Mouse (Mus musculus) cerebellum, adult 9-11 months (tissue): ENCODE measurements around the gene A530032D15Rik.
"Not testable (repeated sequence)": the region's sequence is repeated elsewhere in the genome, so short reads cannot be mapped to it uniquely, and the experiment has no call there.

Source experiments
- DNase-seq: peaks from one replicate; pipeline ENCODE4 v3.0.0; 2022

The A530032D15Rik gene

DNA sequence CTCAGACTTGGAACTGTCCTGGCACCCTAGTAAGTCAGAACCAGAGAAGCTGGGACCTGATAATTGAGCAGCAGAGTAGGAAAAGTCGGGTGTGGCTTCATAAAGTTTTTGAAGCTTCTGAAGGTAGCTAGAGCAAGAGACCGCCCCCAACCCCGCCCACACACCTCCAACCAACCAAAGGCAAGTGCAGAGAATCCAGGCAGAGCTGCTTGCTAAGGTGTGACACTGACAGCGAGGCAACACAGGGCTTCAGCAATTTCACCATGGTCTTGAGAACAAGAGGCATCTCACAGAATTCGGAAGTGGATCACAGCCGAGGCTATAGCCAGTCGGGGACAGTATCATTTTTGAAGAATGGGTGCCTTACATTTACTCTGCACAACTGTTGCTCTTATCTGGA is at the start of gene A530032D15Rik:
Gene A530032D15Rik, minus strand, starts transcription at position 101 of the 400 bp plus-strand sequence.
- DNase-seq = not testable (repeated sequence)

DNA sequence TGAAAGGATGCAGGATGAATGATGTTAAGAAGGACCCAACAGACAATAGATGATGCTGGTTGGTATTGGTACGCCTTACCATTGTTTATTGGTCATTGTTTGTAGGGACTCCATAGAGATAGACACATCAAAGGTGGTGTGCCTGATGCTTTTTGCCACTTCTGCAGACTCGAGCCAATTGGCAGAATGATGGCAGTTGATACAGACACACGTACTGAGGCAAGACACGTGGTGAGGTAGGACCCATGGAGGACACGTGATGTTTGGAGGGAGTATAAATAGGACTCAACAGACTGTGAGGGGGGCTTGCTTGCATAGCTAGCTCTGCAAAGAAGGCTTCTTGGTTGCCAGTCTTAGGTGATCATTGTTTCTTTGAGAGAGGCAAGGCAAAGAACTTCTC is 45.5 kb upstream of the A530032D15Rik start:
- DNase-seq = not testable (repeated sequence)

DNA sequence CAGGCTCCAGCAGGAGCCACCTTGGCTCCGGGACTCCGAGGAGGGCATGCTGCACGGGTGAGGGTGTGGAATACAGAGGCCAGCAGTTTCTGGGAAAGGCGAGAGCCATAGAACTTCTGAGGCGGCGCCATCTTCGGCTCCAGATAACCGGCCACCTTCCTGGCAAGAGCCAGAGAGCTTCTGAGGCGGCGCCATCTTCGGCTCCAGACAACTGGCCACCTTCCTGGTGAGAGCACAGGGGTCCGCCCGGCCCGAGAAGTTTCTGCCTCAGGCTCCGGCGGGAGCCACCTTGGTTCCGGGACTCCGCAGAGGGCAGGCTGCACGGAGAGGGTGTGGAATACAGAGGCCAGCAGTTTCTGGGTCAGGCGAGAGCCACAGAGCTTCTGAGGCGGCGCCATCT is 24.0 kb upstream of the A530032D15Rik start:
- not testable (repeated sequence) for DNase-seq

DNA sequence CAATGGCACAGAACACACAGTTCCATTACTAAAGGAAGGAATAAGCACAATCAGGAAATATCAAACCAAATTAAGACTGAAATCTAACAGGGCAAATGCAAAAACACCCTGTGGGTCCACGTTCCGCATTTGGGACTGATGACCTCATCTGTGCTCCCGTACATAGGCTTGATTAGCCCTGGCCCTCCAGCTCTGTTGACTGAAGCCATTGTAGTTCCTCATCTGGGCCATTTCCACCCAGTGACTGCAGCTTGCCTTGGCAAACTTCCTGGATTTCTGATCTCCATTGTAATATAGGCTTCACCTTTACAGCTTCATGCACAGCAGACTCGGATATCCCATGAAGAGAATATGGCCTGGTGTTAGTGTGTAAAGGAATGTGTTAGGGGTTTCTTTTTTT is 12.2 kb upstream of the A530032D15Rik start:
- DNase-seq = not testable (repeated sequence)

DNA sequence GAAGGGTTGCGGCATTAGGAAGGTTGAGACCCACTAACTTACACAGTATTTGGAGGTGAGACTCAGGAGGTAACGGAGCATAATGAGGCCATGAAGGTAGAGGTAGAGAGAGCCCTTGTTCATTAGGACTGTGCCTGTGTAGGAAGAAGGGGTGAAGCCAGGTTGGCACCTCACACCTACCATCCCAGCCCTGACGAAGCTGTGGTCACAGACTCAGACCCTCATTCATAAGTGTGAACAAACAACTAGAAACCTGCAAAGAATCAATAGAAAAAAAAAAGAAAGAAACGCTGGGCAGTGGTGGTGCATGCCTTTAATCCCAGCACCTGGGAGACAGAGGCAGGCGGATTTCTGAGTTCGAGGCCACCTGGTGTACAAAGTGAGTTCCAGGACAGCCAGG is 8.7 kb upstream of the A530032D15Rik start:
- DNase-seq = not testable (repeated sequence)

DNA sequence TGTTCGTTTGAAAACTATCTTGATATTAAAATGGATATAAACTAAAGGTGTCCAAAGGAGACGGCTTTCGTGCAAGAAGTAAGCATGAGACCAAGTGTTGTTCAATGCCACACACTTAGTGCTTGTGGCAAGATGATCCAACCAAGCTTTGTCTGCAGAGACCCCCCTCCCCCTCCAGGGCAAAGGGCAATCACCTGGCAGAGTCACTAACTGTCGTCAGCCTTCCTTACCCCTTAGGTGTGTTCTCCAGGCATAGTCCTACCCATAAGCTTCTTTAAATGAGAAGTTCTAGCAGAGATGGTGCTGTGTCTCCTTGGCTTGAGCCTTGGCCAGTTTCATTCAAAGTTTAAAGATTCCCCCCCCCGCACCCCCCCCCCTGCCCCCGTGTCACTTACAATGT is 7.9 kb upstream of the A530032D15Rik start:
- DNase-seq = not testable (repeated sequence)

DNA sequence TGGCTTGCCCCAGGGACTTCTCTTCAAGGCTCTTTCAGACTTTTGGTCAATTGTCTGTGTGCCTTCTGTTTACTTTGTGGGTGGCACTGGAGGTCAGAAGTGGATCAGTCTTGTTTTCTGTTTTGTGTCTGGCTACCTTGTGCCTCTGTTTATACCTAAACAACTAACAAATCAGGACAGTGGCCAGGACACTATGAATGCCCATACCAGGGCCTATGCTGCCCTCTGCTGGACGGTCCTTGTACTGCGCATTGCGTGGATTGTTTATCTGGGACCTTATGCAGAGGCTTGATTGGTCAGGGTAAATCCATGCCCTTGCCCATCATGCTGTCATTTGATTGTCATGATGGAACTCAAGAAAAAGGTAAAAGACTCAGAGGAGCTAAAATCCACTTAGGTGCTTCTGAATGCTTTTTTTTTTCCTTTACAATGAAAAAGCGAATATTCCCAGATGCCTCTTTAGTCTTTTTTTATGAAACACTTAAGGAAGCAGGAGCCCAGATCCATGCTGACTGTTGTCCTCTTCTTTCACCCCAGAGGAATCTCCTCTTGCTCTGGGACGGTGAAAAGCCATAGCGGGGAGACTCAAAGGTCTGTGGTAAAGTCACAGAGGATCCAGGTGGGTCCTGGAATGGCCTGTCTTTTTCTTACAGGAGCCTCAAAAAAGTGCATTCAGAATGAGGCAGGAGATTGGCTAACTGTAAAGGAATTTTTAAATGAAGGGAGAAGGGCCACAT is 5.2 kb upstream of the A530032D15Rik start:
- DNase-seq = not testable (repeated sequence)

DNA sequence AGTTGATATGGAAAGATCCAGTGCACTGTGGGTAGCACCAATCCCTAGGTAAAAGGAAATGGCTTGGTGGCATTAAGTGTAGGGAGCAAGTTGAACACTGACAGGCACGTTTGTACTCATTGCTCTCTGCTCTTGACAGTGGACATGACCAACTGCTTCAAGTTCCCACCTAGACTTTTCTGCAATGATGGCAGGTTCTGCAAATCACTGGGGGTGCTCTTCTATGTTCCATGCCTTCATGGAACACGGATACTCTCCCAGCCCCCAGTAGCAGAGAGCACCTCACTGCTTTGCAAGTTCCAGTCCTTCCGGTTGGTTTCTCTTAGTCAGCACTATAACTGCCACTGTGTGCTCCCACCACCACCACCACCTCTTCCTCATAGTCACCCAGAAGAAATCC is 4.4 kb upstream of the A530032D15Rik start:
- not testable (repeated sequence) for DNase-seq

DNA sequence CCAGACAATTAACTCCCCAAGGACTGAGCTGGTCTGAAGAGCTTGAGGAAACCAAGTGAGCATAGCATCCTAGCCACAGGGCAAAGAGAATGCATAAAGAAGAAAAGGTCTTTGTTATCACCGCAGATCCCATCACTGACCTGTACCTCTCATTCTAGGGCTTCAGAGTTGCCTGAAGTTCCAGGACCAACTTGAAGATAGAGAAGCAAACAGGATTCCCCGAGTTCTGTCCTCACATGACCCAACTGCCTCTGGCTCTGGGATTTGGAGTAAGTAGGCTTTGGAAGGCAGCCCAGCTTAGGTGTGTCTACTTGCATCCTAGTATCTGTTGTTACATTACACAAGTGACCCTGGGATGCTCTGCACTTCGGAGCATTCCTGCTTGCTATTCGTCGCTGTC is 3.2 kb upstream of the A530032D15Rik start:
- DNase-seq = not testable (repeated sequence)

DNA sequence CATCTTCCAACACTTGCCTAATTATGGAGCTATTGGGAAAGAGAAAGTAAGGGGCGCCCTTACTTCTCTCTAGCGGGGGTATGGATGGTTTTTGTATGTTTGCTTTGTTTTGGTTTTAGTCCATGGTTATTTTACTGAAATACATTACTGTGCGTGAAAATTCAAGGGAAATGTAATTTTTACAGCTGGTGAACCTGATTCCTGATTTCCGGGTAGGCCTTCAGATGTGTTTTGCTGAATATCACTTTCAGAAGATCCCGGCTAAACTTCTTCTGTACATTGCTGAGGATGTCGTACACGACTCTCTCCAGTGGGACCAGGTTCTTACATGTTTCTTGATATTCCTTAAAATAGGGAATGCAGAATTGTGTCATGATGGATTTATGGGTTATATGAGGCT is 2.6 kb upstream of the A530032D15Rik start:
- not testable (repeated sequence) for DNase-seq

DNA sequence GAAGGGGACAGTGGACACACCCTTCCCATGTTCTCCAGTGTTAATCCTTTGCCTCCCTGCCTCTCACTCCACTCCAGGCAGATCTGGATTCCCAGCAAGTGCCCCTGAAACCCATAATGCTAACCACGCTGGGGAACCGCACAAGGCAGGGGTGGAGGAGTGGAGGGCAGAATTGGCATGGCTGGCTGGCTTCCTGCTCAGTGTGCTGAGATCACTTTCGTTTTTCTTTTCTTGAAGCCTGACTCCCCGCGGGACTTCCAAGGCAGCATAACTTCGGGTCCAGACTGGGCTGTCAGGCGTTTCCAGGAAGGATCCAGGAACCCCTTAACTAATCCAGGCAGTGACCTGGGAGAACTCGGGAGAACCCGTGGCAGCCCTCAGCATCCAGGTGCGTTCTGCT is 1.9 kb upstream of the A530032D15Rik start:
- not testable (repeated sequence) for DNase-seq

DNA sequence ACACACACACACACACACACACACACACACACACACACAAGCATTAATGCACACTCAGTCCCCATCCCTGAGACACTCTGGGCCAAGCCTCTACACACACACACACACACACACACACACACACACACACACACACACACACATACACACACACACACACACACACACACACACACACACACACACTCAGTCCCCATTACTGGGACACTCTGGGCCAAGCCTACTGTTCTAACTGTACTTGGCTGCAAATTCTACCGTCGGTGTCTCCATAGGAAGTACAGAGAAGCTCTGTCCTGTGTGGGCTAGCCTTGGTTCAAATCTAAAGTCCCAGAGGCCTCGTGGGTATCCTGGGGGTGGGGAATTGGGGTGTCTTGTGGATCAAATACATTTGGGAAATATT is 1.2 kb upstream of the A530032D15Rik start:
- DNase-seq = not testable (repeated sequence)

DNA sequence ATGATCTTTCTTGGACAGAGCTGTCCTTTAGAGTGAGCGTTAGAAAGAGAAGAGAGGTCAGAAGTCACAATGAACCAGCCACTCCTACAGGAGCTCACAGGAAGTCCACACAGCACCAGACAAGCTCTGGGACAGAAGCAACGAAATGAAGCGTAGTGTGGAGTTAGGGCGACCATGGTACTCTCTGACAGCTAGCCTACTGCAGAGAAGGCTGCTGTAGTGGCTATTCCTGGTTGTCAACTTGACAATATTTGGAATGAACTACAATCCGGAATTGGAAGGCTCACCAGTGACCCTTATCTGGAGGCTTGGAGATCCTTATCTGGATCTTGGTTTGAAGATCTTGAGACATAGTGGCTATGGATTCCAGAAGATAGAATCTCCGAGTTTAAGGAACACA is 3.6 kb downstream of the A530032D15Rik start:
- not testable (repeated sequence) for DNase-seq

DNA sequence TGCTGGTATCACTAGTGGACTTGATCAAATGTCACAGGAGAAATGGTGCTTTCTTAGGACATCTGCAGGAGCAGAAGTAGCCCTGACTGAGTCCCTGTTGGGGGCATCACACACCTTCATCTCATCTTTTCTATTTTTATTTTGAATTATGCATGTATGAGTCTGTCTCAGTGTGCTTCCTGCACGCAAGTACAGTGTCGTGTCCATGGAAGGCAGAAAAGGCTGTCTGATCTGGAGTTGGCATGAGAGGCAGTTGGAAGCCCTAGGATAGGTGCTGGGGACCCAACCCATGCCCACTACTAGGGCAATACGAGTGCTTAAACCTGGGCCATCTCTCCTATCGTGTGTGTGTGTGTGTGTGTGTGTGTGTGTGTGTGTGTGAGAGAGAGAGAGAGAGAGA is 4.3 kb downstream of the A530032D15Rik start:
- not testable (repeated sequence) for DNase-seq

DNA sequence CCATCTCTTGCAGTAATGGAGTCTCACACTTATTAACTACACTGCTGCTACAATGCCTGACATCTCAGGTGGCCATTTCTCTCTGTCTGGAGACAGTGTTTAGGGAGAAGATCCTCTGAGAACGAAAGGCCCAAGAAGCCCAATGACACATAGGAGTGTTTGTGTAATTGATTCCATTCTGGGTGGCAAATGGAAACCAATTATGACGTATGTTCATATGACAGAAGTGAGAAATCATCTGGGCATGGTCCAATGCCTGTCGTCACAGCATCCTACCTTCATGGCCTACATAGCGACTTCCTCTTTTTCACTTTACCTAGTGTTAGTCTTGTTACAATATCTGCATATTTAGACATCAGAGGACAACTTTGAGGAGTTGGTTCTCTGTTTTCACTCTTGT is 7.9 kb downstream of the A530032D15Rik start:
- not testable (repeated sequence) for DNase-seq

DNA sequence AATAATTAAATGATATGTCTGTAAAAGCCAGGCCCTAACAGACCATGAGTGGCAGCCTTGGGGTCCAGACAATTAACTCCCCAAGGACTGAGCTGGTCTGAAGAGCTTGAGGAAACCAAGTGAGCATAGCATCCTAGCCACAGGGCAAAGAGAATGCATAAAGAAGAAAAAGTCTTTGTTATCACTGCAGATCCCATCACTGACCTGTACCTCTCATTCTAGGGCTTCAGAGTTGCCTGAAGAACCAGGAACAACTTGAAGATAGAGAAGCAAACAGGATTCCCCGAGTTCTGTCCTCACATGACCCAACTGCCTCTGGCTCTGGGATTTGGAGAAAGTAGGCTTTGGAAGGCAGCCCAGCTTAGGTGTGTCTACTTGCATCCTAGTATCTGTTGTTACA is 9.8 kb downstream of the A530032D15Rik start, which contains the start of gene Gm10553:
Gene Gm10553, plus strand, starts transcription at position 301 of the 400 bp plus-strand sequence.
- DNase-seq = not testable (repeated sequence)

DNA sequence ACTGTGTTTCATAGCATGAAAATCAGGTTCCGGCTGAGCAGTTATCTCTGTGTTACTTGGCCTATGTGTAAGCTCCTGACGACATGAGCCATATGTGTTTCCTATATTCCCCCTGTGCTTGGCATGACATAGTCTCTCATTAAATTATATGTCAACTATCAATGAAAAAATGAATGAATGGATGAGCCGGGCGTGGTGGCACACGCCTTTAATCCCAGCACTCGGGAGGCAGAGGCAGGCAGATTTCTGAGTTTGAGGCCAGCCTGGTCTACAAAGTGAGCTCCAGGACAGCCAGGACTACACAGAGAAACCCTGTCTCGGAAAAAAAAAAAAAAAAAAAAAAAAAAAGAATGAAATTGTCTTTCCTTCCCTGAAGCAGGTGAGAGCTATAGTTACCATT is 10.6 kb downstream of the A530032D15Rik start:
- not testable (repeated sequence) for DNase-seq

DNA sequence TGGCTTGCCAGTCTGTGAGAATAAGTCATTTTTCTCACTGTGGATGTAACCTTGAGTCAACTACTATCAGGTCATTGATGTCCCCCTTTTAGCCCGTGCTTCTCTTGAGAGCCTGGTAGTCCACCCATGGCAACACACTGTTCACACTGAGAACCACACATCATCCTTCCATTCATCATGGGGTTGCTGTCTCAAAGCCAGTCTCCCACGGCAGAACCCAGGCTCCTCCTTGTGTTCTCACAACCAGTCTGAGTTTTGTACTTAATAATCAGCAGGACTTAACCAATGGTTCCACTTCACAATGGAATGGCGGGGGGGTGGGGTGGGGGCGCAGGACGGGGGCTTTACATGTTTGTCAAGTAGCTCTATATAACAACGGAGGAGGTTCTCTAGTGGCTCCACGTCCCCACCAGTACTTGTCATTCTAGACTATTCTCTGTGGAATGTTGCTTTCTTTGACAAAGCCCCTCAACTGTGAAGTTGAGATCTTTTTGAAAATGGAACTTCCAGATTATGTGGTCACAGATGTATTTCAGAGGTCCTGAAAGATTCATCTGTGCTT is 16.6 kb downstream of the A530032D15Rik start:
- DNase-seq = not testable (repeated sequence)

DNA sequence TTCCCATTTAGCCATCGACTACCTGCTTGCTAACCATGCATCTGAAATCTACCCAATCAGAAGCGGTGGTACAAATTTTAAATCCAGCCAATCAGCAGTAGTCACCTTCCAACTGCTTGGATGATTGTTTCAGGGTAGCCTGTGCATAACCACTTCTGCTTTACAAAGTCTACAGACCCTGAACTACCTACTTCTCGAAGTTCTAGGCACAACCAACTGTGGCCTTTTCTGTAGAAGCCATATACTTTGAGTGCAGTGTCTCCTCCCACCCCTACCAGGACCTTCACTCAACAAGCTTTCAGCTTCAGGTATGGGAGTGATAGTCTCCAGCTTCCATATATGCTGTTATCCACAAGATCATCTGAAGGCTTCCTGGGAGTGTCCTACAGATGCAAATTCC is 17.5 kb downstream of the A530032D15Rik start:
- not testable (repeated sequence) for DNase-seq

DNA sequence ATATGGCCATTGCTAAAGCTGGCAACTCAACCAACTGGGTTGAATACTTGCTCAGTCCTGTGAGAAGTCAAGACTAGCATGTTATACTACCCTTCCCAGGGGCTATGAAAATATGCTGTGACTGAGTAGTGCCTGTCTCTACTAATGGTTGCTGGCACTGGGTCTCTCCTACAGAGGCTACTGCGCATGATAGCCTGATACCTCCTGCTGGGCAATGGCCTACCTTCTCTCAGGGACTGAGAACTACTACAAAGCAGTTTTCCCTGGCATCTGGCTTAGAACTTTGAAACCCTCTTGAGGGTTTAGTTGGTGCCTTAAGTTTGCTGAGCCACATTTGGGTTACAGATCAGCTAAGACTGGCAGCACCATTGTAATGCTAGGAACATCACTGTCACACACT is 23.4 kb downstream of the A530032D15Rik start:
- not testable (repeated sequence) for DNase-seq

DNA sequence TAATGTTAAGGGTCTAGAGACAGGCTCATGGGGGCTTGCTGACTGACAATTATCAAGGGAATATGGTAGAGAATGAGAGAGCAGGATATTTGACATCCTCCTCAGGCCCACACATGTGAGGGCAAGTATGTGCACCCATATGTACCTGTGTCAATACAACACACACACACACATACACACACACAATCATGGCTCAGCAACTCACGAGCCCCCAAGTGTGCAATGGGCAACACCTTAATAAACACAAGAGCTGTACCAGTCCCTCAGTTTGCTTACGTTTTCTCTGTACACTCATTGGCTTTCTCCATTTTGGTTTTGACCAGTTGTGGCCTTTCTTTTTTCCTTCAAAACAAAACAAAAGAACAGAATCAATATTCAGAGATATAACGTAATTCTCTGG is 24.9 kb downstream of the A530032D15Rik start:
- DNase-seq = not testable (repeated sequence)

DNA sequence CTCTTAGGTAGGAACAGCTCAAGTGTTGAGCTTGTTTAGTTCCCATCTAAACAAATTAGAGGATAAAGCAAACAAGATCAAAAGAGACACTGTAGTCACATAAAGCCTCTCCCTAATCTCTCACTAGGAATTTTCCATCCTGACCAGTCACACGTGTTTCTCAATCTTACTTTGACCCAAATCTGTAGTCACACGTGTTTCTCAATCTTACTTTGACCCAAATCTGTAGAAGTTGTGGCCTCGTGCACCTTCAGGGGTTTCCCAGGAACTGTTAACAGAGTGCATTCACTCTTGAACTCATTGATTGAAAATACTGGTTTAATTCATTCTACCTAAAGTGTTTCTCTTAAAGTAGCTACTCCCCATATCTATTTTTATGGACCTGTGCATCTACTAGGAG is 36.6 kb downstream of the A530032D15Rik start:
- DNase-seq = not testable (repeated sequence)

DNA sequence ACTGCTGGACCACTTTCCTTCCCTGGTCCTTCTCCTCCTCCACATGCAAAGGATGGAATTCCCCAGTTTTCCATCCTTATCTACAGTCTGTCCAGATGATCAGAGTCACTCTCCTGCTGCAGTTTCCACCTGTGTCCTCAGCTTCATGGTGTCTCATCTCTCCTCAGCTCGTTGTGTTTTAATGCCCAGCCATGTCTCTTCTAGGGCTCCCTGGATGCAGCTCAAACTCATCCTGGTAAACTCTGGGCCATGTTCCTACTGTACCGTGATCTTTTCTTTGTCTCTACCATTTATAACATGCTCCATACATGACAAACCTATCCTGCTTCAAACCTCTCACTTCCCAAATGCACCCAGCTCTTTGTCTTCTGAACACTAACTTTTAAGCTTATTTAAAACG is 38.0 kb downstream of the A530032D15Rik start:
- not testable (repeated sequence) for DNase-seq

DNA sequence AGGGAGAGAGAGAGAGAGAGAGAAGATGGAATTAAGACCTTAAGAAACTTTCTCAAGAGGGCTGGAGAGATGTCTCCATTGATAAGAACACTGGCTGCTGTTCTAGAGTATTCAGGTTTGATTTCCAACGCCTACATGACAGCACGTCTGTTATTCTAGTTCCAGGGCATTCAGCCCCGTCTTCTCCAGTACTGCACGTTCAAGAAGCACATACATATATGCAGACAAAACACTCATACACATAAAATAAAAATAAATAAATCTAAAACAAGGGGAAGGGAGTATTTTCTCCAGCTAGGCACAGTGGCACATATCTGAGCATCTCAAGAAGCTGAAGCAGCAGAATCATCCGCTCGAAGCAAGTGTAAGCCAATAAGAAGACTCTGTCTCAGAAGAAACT is 73.9 kb downstream of the A530032D15Rik start:
- DNase-seq = not testable (repeated sequence)
